Mouse (Mus musculus) erythroblast, embryonic 14.5 days (primary cell): ENCODE data around the gene Ahsa1.

Experiments
- GATA1 ChIP-seq: IDR thresholded peaks from 2 replicates; pipeline ENCODE4 v1.6.1; 2012; ENCODE audit warnings: low read length, inconsistent platforms, mixed read lengths
- TAL1 ChIP-seq: IDR thresholded peaks from 3 replicates; pipeline ENCODE4 v1.6.1; 2012; ENCODE audit warnings: low read length, inconsistent platforms, mixed read lengths

DNA sequence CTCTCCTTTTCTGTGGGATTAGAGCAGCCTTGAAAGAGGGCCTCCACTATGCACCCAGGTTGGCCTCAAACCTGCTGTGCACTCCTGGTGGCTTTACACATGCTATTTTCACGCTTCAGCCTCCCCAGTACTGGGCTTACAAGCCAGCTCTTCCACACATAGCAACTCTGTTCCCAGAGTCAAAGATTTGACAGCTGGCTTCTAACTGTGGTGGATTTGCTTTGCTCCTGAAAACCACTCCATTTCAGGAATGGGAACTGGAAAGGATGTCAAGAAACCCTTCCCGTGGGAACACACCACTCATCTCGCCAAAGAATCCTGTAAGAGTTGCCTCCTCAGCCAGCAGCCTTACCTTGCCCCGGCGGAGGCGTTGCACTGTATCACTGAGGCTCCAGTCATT lies 12.4 kb upstream of the Ahsa1 start:
- no peak for TF ChIP-seq TAL1
- TF ChIP-seq GATA1: no peak
